Mouse (Mus musculus) midbrain, embryonic 11.5 days (tissue): ENCODE results near the gene Oaz3. TPM values are rescaled to one million over a fixed set of nuclear protein-coding genes. Genes with fewer than 3 reads are reported as not detected.

Experiments used
- ATAC-seq: fragments of 200-750 bp; cut with Nextera tagmentation; 2 replicates; pipeline ENCODE4 v1.8.0; 2017; ENCODE audit warnings: moderate TSS enrichment, moderate library complexity; ENCODE audit not compliant: low FRiP score
- DNase-seq: peaks from one replicate; pipeline ENCODE4 v3.0.0; 2015; ENCODE audit warnings: low spot score; ENCODE audit errors: missing footprints
- H3K27ac ChIP-seq: fragments of 300-500 bp; sonication (generic); 2 replicates; pipeline ENCODE4 v1.5.1; 2014; ENCODE audit warnings: low read depth, low read length
- H3K27me3 ChIP-seq: fragments of 300-500 bp; sonication (generic); 2 replicates; pipeline ENCODE4 v1.6.1; 2014; ENCODE audit warnings: mild to moderate bottlenecking, low read length, moderate library complexity, mixed read lengths; ENCODE audit not compliant: control insufficient read depth, insufficient read depth
- H3K36me3 ChIP-seq: fragments of 300-500 bp; sonication (generic); 2 replicates; pipeline ENCODE4 v1.6.1; 2014; ENCODE audit warnings: mild to moderate bottlenecking, low read length, moderate library complexity, mixed read lengths; ENCODE audit not compliant: control insufficient read depth, insufficient read depth
- H3K4me1 ChIP-seq: fragments of 300-500 bp; sonication (generic); 2 replicates; pipeline ENCODE4 v1.6.1; 2014; ENCODE audit warnings: low read length; ENCODE audit not compliant: control insufficient read depth, insufficient read depth
- H3K4me2 ChIP-seq: fragments of 300-500 bp; sonication (generic); 2 replicates; pipeline ENCODE4 v1.6.1; 2014; ENCODE audit warnings: mild to moderate bottlenecking, moderate library complexity
- H3K4me3 ChIP-seq: fragments of 300-500 bp; sonication (generic); 2 replicates; pipeline ENCODE4 v1.5.1; 2014; ENCODE audit warnings: low read depth, low read length
- H3K9ac ChIP-seq: fragments of 300-500 bp; sonication (generic); 2 replicates; pipeline ENCODE4 v1.6.1; 2014; ENCODE audit warnings: low read length
- H3K9me3 ChIP-seq: fragments of 300-500 bp; sonication (generic); 2 replicates; pipeline ENCODE4 v1.6.1; 2016; ENCODE audit warnings: low read length; ENCODE audit not compliant: control insufficient read depth
- WGBS: fragments of 180-500 bp; shearing (Covaris S2); extraction: QIAGEN DNeasy Blood & Tissue Kit; methylation state at CpG from one replicate; pipeline ENCODE4 v1.1.7; 2014; 5-methylcytosine and 5-hydroxymethylcytosine counted together
- polyA plus RNA-seq: library from polyadenylated mRNA; unstranded; fragments of >200 nt; fragmentation: Nextera tagmentation; extraction: Ambion mirVana; gene quantifications from 2 replicates; pipeline ENCODE4 v1.2.1, GENCODE M21; 2014

Gene Oaz3
- polyA plus RNA-seq, 1 experiment from 2014 or later, result not detected

GRCm38 (mm10) chr3:94387391-94387790 is 56.3 kb downstream of the Oaz3 start:
- Histone ChIP-seq H3K9me3 (no peaks in the 10 kb centered on the region), H3K4me3 (no peak overlapping the region), H3K27ac (no peak overlapping the region), H3K4me1 (no peaks in the 10 kb centered on the region), H3K27me3 (no peaks in the 10 kb centered on the region), H3K36me3 (no peaks in the 10 kb centered on the region), H3K4me2 (no peak overlapping the region), H3K9ac (no peak overlapping the region)
- DNase-seq (no peak), ATAC-seq (no peak)
- 92% methylated on average over 10 of the region's 10 CpGs for WGBS

- Histone ChIP-seq H3K4me2 (no peak overlapping the region), H3K4me1 (no peaks in the 10 kb centered on the region), H3K27me3 (no peaks in the 10 kb centered on the region), H3K9me3 (no peaks in the 10 kb centered on the region), H3K27ac (no peak overlapping the region), H3K4me3 (no peak overlapping the region), H3K36me3 (no peaks in the 10 kb centered on the region), H3K9ac (no peak overlapping the region)
- no peak for DNase-seq
- 67% methylated on average over 4 of the region's 4 CpGs for WGBS
- ATAC-seq, result no peak
These were observed 57.0 kb downstream of the Oaz3 start for GRCm38 (mm10) chr3:94386671-94387070.

- Histone ChIP-seq H3K4me3 (no peak overlapping the region), H3K36me3 (no peaks in the 10 kb centered on the region), H3K27ac (no peak overlapping the region), H3K9me3 (no peaks in the 10 kb centered on the region), H3K27me3 (no peaks in the 10 kb centered on the region), H3K4me1 (no peaks in the 10 kb centered on the region), H3K9ac (no peak overlapping the region), H3K4me2 (no peak overlapping the region)
- ATAC-seq (no peak), DNase-seq (no peak)
- WGBS, result 64% methylated on average over 3 of the region's 3 CpGs
These were observed 60.2 kb downstream of the Oaz3 start for GRCm38 (mm10) chr3:94383476-94383875.

Other genes starting within 250 kb of the Oaz3 start
- gene Gm5286, start 247.2 kb downstream of the Oaz3 start, polyA plus RNA-seq, result not detected in 2 replicates
- gene Gm4778, start 179.9 kb downstream of the Oaz3 start, polyA plus RNA-seq, result not detected in 2 replicates
- gene Them4, start 133.8 kb downstream of the Oaz3 start, polyA plus RNA-seq, result 12.8 and 14.5 TPM in 2 replicates
- gene Them5, start 101.8 kb downstream of the Oaz3 start, polyA plus RNA-seq, result 0.11 TPM in 1 of 2 replicates, not detected in the other
- gene C2cd4d, start 81.5 kb downstream of the Oaz3 start, polyA plus RNA-seq, result 0.87 and 1.4 TPM in 2 replicates
- gene Rorc, start 71.1 kb downstream of the Oaz3 start, polyA plus RNA-seq, result 0.10 and 0.14 TPM in 2 replicates
- gene Lingo4, start 45.4 kb downstream of the Oaz3 start, polyA plus RNA-seq, result 0.17 and 0.37 TPM in 2 replicates
- gene Tdrkh, start 30.6 kb downstream of the Oaz3 start, polyA plus RNA-seq, result 55.3 and 63.2 TPM in 2 replicates
- 71.1 and 73.3 TPM in 2 replicates for gene Mrpl9, start 597 bp downstream of the Oaz3 start, polyA plus RNA-seq
- gene Celf3, start 34.4 kb upstream of the Oaz3 start, polyA plus RNA-seq, result 150 and 154 TPM in 2 replicates
- 15.3 TPM in 2 replicates for gene Riiad1, start 36.4 kb upstream of the Oaz3 start, polyA plus RNA-seq
- gene Snx27, start 138.8 kb upstream of the Oaz3 start, polyA plus RNA-seq, result 39.4 and 43.0 TPM in 2 replicates
- not detected in 2 replicates for gene Gm10972, start 199.2 kb upstream of the Oaz3 start, polyA plus RNA-seq
- 4.2 and 4.5 TPM in 2 replicates for gene Tuft1, start 215.0 kb upstream of the Oaz3 start, polyA plus RNA-seq
- gene Selenbp2, start 249.6 kb upstream of the Oaz3 start, polyA plus RNA-seq, result not detected in 2 replicates